Mouse (Mus musculus) gastrocnemius, postnatal 10 days (tissue): ENCODE data around the gene Dusp6. TPM values are rescaled to one million over a fixed set of nuclear protein-coding genes. Genes with fewer than 3 reads are reported as not detected.
"Not testable (repeated sequence)": the region's sequence is repeated elsewhere in the genome, so short reads cannot be mapped to it uniquely, and the experiment has no call there.

Experiments
- DNase-seq: peaks from one replicate; pipeline ENCODE4 v3.0.0; 2021; ENCODE audit warnings: mixed read lengths
- long read RNA-seq, 2 experiments: library from polyadenylated mRNA; stranded (forward); transcript quantifications; one replicate each; pipeline ENCODE4 v2.0.0; 2021
- total RNA-seq, 2 experiments: library from RNA; stranded (reverse); gene quantifications; 2 replicates each; pipeline ENCODE4 v1.2.3; 2021

Dusp6 gene
- 10 to 100 TPM; 30.9 to 39.0 TPM for total RNA-seq
- long read RNA-seq, experiment 1, transcript Dusp6-201 (3 exons, 2,796 nt) = major isoform, 45 of 48 reads
- long read RNA-seq, experiment 1, partial matches to known transcripts = 0 of 48 reads
- long read RNA-seq, experiment 1, other reads (novel, unspliced or antisense) = 1 of 48 reads
- long read RNA-seq, experiment 2, transcript Dusp6-201 (3 exons, 2,796 nt) = major isoform, 47 of 49 reads
- long read RNA-seq, experiment 2, partial matches to known transcripts = 1 of 49 reads
- long read RNA-seq, experiment 2, other reads (novel, unspliced or antisense) = 0 of 49 reads

DNA sequence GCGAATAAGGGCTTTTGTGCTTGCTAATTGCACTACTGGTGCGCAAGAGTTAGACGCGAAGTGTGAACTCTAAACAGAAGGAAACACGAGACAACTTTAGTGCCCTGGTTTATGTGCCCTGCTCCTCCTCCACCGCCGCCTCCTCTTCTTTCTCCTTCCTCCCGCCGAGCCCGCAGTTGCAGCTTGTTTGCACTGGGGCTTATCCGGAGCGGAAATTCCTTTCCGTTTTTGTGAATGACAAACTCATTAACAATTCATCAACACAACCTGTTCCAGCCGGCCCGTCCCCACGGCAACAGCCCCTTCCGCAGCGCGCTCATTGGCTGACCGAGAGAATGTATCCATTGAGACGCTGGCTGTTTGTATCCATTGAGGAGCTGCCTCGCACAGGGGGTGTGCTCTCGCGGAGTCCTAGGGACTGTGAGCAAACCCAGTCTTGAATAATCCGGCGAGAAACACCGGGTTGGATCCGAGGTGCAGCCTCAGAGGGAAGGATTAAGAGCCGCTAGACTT, at the start of gene Dusp6:
Gene Dusp6 (plus strand): TSS at position 365 of the 513 bp plus-strand sequence.
- DNase-seq = peak; percentile 83

DNA sequence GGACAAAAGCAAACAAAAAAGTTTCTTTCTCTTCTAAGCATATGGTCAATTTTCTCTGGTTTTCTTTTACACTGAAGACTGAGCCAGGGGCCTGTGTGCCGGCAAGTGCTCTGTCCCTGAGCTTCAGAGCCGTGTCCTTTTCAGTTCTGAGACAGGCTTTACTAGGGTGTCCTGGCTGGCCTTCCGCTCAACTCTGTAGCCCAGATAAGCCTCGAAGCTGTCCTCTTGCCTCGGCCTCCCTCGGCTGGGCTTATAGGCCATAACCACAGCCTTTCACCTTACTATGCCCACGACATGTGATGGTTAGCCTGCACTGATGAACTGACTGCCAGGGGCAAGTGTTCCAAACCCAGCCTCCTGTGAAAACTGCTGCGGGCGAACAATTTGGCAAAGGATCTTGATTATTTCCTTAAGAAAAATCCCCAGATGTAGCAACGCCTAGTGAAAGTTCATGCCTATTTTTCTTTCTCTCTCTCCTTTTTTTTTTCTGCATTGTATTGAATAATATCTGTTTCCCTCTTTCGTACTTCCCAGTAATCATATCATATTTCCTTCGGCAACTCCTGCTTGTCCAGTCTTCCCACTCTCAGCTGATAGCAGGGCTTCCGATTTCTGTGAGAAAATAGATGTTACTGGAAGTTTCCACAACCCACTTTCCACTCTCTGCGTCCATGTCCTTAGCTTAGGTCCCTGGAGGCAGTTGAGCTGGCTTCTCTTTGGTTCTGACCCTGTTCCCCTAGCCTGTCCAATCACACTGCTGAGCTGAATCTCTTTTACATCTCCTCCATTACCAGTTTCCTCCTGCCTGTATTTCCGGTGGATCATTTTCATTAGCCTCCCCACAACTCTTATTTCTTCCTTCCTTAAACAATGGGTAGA, 48.4 kb upstream of the Dusp6 start:
- DNase-seq = no peak

- DNase-seq = not testable (repeated sequence)
Measured at GRCm38 (mm10) chr10:99216570-99216969, 46.5 kb upstream of the Dusp6 start.

DNA sequence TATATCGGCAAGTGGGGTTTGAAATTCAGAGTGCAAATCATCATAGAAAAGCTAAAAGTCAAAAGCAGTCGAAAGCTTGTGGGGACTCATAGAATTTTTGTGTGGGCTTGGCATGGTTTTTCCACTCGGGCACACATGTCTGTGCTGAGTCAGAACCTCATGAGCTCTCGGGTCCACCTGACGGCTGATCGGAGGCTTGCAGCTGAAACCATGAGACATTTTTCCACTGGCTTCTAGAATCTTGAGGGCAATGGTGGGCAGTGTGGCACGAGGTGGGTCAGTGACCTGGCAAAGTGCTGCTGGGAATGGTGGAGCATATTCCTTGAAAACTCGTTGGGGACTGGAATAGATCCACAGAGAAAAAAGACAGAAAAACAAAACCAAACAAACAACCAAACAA, 41.5 kb upstream of the Dusp6 start:
- no peak for DNase-seq

GRCm38 (mm10) chr10:99222726-99223125, 40.3 kb upstream of the Dusp6 start:
- DNase-seq = no peak

- DNase-seq = no peak
Measured at GRCm38 (mm10) chr10:99224218-99224617, 38.8 kb upstream of the Dusp6 start.

GRCm38 (mm10) chr10:99226782-99227181, 36.2 kb upstream of the Dusp6 start:
- DNase-seq = no peak

DNA sequence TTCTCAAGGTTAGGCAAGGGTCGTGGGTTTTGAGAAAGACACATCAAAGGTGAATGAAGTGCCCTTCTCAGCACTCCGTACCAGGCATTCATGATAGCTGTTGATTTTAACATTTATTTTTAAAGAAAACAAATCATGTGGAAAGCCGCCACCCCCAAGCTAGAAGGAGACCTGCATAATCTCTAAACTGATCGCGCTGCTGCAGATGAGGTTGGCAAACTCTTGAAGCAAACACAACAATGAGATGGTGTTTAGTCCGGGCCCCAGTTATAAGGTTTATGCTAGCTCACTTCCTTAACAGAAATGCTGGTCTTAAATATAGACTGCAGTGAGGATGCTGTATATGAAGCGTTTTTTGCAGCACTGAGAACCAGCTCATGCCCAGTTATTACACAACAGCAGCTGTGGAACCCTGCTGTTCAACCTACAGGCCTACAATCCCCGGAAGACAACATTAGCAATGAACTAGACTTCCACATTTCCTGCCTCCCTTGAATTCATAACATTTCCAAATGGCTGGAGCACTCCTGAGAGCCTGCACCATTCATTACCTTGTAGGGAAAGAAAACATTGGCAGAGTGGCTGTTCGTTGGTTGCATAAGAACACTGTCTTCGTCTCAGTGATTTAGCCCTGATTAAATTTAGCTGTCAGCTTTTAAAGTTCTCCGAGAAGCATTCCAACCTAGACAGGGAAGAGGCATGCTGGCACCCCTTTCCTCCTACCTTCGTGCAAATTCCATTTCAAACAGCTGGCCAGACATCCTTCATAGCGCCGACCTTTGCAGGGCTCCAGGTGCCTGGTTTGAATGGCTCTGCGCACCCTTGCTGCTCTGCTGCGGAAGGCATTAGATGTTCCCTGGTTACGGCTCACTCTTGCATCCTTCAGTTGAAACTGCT, 34.8 kb upstream of the Dusp6 start:
- no peak for DNase-seq

GRCm38 (mm10) chr10:99229031-99229684, 33.9 kb upstream of the Dusp6 start:
- no peak for DNase-seq

DNA sequence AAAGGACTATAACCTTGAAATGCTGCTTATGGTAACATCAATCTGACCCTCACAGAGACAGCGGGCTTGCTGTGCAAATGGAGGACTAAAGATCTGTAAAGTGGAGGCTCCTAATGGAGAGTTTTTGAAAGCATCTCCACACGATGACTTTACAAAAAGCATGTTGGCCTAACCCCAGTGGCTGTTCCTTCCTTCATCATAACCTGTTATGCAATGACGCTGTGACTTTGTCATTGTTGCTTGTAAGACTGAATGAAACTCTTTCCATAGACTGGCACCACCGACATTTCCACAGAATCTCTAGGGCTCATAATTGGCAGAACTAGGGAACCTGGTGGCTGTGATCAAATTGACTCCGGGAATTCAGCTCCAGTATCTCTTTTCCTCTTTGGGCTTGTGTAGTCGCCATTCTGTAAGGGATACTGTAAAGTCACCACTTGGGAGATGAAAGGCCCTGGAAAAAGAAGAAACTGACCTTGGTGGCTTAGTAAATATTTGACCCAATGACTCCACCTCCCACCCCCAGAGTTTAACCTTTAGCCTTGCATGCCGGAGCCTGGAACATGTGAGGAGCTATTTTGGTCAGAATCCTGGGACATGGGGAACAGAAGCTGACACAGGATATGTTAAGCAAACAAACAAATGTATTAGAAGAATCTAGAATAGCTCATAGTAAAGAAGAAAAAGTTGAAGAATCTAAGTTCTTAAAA, 30.4 kb upstream of the Dusp6 start:
- DNase-seq = no peak

GRCm38 (mm10) chr10:99234336-99234735, 28.7 kb upstream of the Dusp6 start:
- no peak for DNase-seq

GRCm38 (mm10) chr10:99235081-99235480, 27.9 kb upstream of the Dusp6 start:
- no peak for DNase-seq

DNA sequence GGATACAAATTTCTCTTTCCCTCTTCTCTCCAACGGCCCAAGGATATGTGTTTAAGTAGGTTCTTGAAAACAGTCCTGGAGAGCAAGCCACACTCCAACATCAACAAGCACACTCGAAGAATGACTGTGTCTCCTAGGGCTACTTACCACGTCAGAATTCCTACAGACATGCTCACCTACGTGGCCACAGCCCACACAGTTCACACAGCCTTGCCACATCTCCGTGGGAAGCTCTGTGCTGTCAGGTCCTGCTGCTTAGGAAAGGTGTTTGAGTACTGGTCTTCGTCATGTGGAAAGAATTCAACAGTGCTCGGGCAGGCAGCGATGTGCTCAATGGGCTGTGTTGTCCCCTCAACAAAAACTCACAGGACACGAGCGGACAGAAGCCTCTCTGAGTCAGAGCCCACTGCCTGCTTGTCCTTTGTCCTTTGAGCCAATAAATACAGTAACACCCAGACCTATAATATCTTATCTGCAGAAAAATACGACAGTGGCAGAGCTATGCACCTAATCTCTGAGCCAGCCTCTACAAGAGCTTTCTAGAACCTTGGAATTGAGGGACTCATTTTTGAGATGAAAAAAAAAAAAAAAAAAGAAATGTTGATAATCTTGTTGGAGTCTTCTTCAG, 25.7 kb upstream of the Dusp6 start:
- DNase-seq = no peak

- DNase-seq = no peak
Measured at GRCm38 (mm10) chr10:99238537-99238936, 24.5 kb upstream of the Dusp6 start.

DNA sequence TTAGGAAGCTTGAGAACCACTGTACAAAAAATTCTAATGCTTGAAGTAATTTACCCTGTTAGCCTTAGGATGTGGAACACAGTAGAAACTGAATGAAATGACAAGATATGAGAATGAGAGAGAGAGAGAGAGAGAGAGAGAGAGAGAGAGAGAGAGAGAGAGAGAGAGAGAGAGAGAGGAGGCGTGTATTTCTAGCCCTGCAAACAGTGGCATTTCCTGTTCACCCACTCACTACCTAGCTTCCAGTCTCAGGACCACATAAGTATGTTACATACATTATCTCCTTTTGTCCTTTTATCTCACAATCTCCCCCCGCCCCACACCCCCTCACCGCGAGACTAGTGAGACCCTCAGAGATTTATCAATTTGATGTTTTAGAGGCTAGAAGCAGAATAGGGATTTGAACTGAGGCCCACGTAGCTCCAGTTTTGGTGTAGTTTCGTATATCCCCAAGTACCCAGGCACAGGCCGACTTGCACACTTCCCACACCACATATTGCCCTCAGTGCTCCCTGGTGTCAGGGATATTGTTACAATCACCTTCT, 21.7 kb upstream of the Dusp6 start:
- no peak for DNase-seq

DNA sequence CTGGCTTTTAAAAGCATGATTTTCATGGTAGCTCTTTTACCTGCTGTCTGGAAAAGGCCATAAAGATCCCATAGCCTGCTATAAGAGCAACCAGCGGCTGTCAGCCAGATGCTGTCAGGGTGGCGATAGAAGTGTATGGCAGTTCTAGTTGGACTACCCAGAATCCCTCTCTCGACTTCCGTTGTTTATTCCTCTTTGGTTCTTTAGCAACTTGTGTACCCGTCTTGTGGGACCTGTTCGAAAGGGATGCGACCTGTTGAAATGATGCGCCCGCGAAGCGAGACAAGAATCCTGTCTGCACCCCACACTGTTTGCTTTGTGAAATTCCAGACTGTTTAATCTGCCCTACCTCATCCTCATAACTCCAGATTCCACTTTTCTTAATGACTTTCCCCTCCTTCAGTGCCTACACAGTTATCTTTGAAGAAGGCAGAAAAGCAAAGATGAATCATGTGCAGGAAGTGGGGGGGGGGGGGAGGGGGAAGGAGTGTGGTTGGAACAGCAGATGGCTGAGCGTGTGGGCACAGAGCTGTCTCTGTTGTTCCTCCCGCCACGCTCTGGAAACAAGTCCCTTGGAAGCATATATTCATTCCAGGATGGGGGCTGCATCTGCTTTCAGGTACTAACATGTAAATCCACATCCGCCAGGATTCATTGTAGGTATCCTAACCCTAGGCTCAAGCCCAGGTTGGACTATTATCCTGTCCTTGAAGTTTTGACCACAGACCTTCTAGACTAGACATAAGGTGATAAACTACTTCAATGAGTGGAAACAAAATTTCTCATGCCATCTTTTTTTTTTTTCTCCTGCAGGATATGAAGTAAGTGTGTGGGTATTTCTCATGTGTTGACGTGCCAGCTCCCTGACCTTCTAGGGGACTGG, 21.0 kb upstream of the Dusp6 start:
- no peak for DNase-seq

- DNase-seq = no peak
Measured at GRCm38 (mm10) chr10:99242721-99243120, 20.3 kb upstream of the Dusp6 start.

DNA sequence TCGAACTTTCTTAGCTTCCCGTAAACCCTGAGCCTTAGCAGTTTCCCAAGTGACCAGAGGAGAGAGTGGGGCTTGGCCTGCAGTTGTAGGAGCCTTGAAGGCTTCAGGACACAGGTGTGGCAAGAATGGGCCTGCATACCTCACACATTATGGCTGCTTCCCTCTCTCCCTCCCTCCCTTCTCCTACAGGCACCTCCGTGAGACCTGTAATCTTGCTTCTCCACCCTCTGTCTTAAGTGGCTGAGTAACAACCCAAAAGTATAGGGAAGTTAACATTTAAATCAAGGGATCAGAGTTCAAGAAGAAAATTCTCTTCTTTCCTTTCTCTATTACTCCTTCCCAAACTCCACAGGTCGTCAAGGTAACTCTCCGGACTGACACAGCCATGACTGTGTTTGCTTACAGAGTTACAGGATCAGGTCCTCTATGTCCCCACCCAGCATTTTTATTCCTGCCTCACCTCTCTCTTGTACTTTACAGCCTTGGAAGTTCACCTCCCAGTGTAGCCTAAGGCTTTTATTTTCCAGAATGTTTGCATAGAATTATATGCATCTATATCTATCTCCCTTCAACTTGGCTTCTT, 19.0 kb upstream of the Dusp6 start:
- no peak for DNase-seq
